ENCODE assay signal across 21 mouse cellular contexts in genomic region chr11:60990428-60990827, GRCm38 (mm10). TPM values are rescaled to one million over a fixed set of nuclear protein-coding genes. Genes with fewer than 3 reads are reported as not detected.
DNase-seq lines count a peak whose midpoint lies in the region; ATAC-seq and TF ChIP-seq lines count a peak whose summit lies in the region.
"Had no signal": no experiment of that assay in that cellular context is flagged by ENCODE, and none has a peak within 500 bp of the region (broad histone marks: within the 10 kb centered on the region; RNA-seq: fewer than 3 reads in every experiment).

No protein-coding gene starts in this region.

- H3K4me2 ChIP-seq in midbrain, postnatal 0 days (ENCODE audit: low read depth, low read length, poor library complexity, severe bottlenecking) = no peak overlapping the region
- H3K4me2 ChIP-seq: embryonic facial prominence, embryonic 12.5 days; forebrain, embryonic 13.5 days; forebrain, embryonic 15.5 days had no signal

- no peak for TF ChIP-seq CTCF in gastrocnemius, adult 2 months (IDR thresholded peaks at IDR 0.05)
- TF ChIP-seq CTCF in E14TG2a.4 (conservative IDR thresholded peaks at IDR 0.05; ENCODE audit: low read length) = 0 out of 2 replicates have a peak, but pooled peaks have one; percentile 3
- no peak for TF ChIP-seq CTCF in midbrain, postnatal 0 days (IDR thresholded peaks at IDR 0.05)

- H3K4me1 ChIP-seq in E14TG2a.4 (replicated peaks; ENCODE audit: low read depth, low read length) = peaks cover 2% of the 10 kb centered on the region
- no peaks in the 10 kb centered on the region for H3K4me1 ChIP-seq in midbrain, postnatal 0 days (ENCODE audit: insufficient read depth, low read length)
- H3K4me1 ChIP-seq: embryonic facial prominence, embryonic 10.5 days; embryonic facial prominence, embryonic 12.5 days; forebrain, embryonic 13.5 days; forebrain, embryonic 15.5 days had no signal

- ATAC-seq in midbrain, postnatal 0 days (ENCODE audit: low FRiP score) = no peak
- ATAC-seq: activated CD4-positive, CD25-positive, alpha-beta regulatory T cell, adult 4 months; forebrain, embryonic 13.5 days; forebrain, embryonic 15.5 days; forebrain, postnatal 0 days; Patski had no signal

- no peaks in the 10 kb centered on the region for H3K36me3 ChIP-seq in E14TG2a.4 (ENCODE audit: insufficient read depth, low read length)
- no peaks in the 10 kb centered on the region for H3K36me3 ChIP-seq in midbrain, postnatal 0 days (ENCODE audit: insufficient read depth, low read length)
- H3K36me3 ChIP-seq: embryonic facial prominence, embryonic 10.5 days; embryonic facial prominence, embryonic 12.5 days; forebrain, embryonic 15.5 days; G1E had no signal

- H3K9me3 ChIP-seq in E14TG2a.4 (ENCODE audit: low read length) = peaks cover 9% of the 10 kb centered on the region; the same call in 1 of the 2 replicates
- 0 out of 2 replicates have a peak, but pooled peaks cover 5% of the 10 kb centered on the region for H3K9me3 ChIP-seq in midbrain, postnatal 0 days (ENCODE audit: low read length)
- H3K9me3 ChIP-seq: embryonic facial prominence, embryonic 10.5 days; forebrain, embryonic 13.5 days; forebrain, embryonic 15.5 days had no signal

- intact Hi-C loops in gastrocnemius, adult 2 months (cut with DNase I) = no loop called here

- no peak overlapping the region for H3K9ac ChIP-seq in midbrain, postnatal 0 days (replicated peaks; ENCODE audit: low read length, poor library complexity, severe bottlenecking)
- H3K9ac ChIP-seq: embryonic facial prominence, embryonic 12.5 days; forebrain, embryonic 13.5 days; forebrain, embryonic 15.5 days; forebrain, postnatal 0 days had no signal

- peaks cover 10% of the 10 kb centered on the region; the same call in 1 of the 2 replicates for H3K27me3 ChIP-seq in E14TG2a.4 (ENCODE audit: insufficient read depth, low read length)
- no peaks in the 10 kb centered on the region for H3K27me3 ChIP-seq in midbrain, postnatal 0 days (ENCODE audit: insufficient read depth, low read length)
- H3K27me3 ChIP-seq: embryonic facial prominence, embryonic 12.5 days; forebrain, embryonic 13.5 days; forebrain, embryonic 15.5 days had no signal

- WGBS in midbrain, postnatal 0 days = 82% methylated on average over 3 of the region's 3 CpGs

- peak; percentile 53 for DNase-seq in gastrocnemius, adult 2 months
- no peak for DNase-seq in gastrocnemius, postnatal 10 days
- DNase-seq in skeletal muscle tissue, adult 2 months (ENCODE audit: low read depth, low spot score) = peak; percentile 23
- no peak for DNase-seq in midbrain, postnatal 0 days (ENCODE audit: low spot score)
- DNase-seq: adrenal gland, adult 8-10 months; adrenal gland, postnatal 14 days; adrenal gland, postnatal 36 days; cerebellum, adult 11-12 months; cerebellum, adult 2 months; cerebellum, adult 9-10 months; cerebellum, postnatal 10 days; cerebellum, postnatal 25 days; forebrain, postnatal 0 days had no signal

- H3K27ac ChIP-seq in gastrocnemius, adult 2 months = no peak overlapping the region
- no peak overlapping the region for H3K27ac ChIP-seq in midbrain, postnatal 0 days (ENCODE audit: low read depth, low read length)
- H3K27ac ChIP-seq: embryonic facial prominence, embryonic 10.5 days; embryonic facial prominence, embryonic 12.5 days; forebrain, embryonic 13.5 days; forebrain, embryonic 15.5 days had no signal

- H3K4me3 ChIP-seq in gastrocnemius, adult 2 months = no peak overlapping the region
- H3K4me3 ChIP-seq in E14TG2a.4 (replicated peaks; ENCODE audit: low read length) = no peak overlapping the region
- H3K4me3 ChIP-seq in midbrain, postnatal 0 days (ENCODE audit: low read depth, low read length) = no peak overlapping the region
- H3K4me3 ChIP-seq: embryonic facial prominence, embryonic 10.5 days; embryonic facial prominence, embryonic 12.5 days; forebrain, embryonic 13.5 days; forebrain, embryonic 15.5 days had no signal

RNA-seq across cellular contexts. Expression of gene Kcnj12, which starts 31.9 kb away (rescaled TPM):
- total RNA-seq in gastrocnemius, adult 2 months (2021) = 10 to 100 TPM; 50.4 to 65.8 TPM
- 10 to 100 TPM; 21.6 to 33.9 TPM for total RNA-seq in gastrocnemius, postnatal 10 days (2021)
- total RNA-seq in midbrain, postnatal 0 days (2014; rRNA removed) = 20.5 and 23.6 TPM in 2 replicates
- polyA plus RNA-seq in midbrain, postnatal 0 days (2015; fragmentation: Nextera tagmentation; extraction: Ambion mirVana) = 3.1 and 3.2 TPM in 2 replicates
- total RNA-seq: G1E had no signal
- polyA plus RNA-seq: activated CD4-positive, CD25-positive, alpha-beta regulatory T cell, adult 4 months; G1E; Patski had no signal

RNA-seq across cellular contexts. Expression of gene Map2k3, which starts 58.6 kb away (rescaled TPM):
- 100 to 1,000 TPM; 136 to 159 TPM for total RNA-seq in gastrocnemius, adult 2 months (2021)
- 100 to 1,000 TPM; 106 to 115 TPM for total RNA-seq in gastrocnemius, postnatal 10 days (2021)
- total RNA-seq in midbrain, postnatal 0 days (2014; rRNA removed) = 10.1 and 23.1 TPM in 2 replicates
- polyA plus RNA-seq in midbrain, postnatal 0 days (2015; fragmentation: Nextera tagmentation; extraction: Ambion mirVana) = 22.9 and 23.4 TPM in 2 replicates

Comparison
In these comparisons a context has a peak if more than half of its experiments do, and no peak if none do; other contexts are left out.
1. DNase-seq: peak in gastrocnemius, adult 2 months (single experiment) and skeletal muscle tissue, adult 2 months (single experiment); none in gastrocnemius, postnatal 10 days (single experiment) and midbrain, postnatal 0 days (single experiment).